Mouse (Mus musculus) adrenal gland, adult (tissue): Measurements from ENCODE around the gene Hnrnpa0.
"Not testable (repeated sequence)": the region's sequence is repeated elsewhere in the genome, so short reads cannot be mapped to it uniquely, and the experiment has no call there.

Experiments used
- DNase-seq, 2 experiments: peaks; one replicate each; pipeline ENCODE4 v3.0.0; 2022 to 2023; ENCODE audit warnings: low spot score in 1 of 2; ENCODE audit not compliant: inconsistent age in 2 of 2

Gene Hnrnpa0

GRCm38 (mm10) chr13:58128396-58128767 is at the start of gene Hnrnpa0:
Gene Hnrnpa0, minus strand, starts transcription at chr13:58128556.
- DNase-seq: peak; percentile 96 to 99

GRCm38 (mm10) chr13:58177511-58178208 is 49.3 kb upstream of the Hnrnpa0 start:
- DNase-seq: peak; percentile 99 to 100

DNA sequence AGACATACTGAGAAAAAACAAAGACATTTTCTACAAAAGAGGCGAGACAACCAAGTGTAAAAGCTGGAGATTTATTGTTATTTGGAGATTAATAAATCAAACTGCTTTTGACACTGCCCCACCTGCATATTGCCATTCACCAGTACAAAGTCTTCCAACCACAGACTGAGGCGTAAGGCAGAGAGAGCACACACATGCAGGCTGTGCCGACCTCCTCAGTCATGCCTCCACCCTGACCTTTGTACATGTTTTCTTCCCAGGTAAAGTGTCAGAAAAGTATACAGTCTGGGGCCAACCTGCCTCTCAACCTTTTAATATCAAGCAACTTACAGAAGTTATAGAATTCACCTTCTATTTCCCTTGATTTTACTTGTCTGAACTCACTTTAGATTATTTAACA is 47.7 kb upstream of the Hnrnpa0 start:
- no peak for DNase-seq

GRCm38 (mm10) chr13:58168119-58168518 is 39.8 kb upstream of the Hnrnpa0 start:
- no peak for DNase-seq

DNA sequence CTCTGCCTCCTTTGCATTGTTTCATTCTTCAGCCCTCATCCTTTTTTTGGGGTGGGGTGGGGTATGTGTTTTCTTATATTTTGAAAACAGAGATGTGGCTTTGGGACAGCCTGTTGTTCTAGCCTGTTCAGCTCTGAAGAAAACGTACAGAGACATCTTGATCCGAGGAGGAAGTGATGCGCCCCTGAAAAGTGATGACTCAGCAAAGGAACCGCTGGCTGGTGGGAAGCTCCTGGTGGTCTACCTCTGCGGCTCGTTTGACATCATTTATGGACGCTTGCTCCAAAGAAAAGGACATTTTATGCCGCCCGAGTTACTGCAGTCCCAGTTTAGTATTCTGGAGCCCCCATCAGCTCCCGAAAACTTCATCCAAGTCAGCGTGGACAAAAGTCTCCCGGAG is 35.0 kb upstream of the Hnrnpa0 start:
- DNase-seq: no peak

- no peak for DNase-seq
Observed at GRCm38 (mm10) chr13:58160761-58161160, 32.4 kb upstream of the Hnrnpa0 start.

GRCm38 (mm10) chr13:58158099-58158912 is 29.9 kb upstream of the Hnrnpa0 start:
- peak; percentile 88 to 96 for DNase-seq

GRCm38 (mm10) chr13:58157447-58158098 is 29.2 kb upstream of the Hnrnpa0 start, which contains the start of gene Idnk:
Gene Idnk, plus strand, starts transcription at chr13:58157649.
- peak; percentile 92 to 96 for DNase-seq

- no peak for DNase-seq
Observed at GRCm38 (mm10) chr13:58157036-58157435, 28.7 kb upstream of the Hnrnpa0 start.

GRCm38 (mm10) chr13:58156031-58156430 is 27.7 kb upstream of the Hnrnpa0 start:
- DNase-seq: no peak

- no peak for DNase-seq
Observed at GRCm38 (mm10) chr13:58150442-58150841, 22.1 kb upstream of the Hnrnpa0 start.

GRCm38 (mm10) chr13:58149629-58150028 is 21.3 kb upstream of the Hnrnpa0 start:
- DNase-seq: no peak

- DNase-seq: no peak
Observed at GRCm38 (mm10) chr13:58149033-58149558, 20.7 kb upstream of the Hnrnpa0 start.

- peak; percentile 32 to 75 for DNase-seq
Observed at GRCm38 (mm10) chr13:58148256-58148831, 20.0 kb upstream of the Hnrnpa0 start.

DNA sequence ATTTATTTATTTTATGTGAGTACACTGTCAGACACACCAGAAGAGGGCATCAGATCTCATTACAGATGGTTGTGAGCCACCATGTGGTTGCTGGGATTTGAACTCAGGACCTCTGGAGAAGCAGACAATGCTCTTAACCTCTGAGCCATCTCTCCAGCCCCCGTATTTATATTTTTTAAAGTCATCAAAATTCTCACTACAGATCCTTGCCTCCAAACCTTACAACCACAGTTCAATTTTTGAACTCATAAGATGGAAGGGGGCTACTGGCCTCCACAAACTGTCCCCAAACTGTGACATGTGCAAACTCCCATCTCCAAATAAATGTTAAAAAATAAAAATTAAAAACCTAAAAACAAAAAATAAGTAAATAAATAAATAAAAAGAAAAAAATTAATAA is 19.4 kb upstream of the Hnrnpa0 start:
- no peak for DNase-seq

GRCm38 (mm10) chr13:58146603-58147002 is 18.2 kb upstream of the Hnrnpa0 start:
- DNase-seq: not testable (repeated sequence)

DNA sequence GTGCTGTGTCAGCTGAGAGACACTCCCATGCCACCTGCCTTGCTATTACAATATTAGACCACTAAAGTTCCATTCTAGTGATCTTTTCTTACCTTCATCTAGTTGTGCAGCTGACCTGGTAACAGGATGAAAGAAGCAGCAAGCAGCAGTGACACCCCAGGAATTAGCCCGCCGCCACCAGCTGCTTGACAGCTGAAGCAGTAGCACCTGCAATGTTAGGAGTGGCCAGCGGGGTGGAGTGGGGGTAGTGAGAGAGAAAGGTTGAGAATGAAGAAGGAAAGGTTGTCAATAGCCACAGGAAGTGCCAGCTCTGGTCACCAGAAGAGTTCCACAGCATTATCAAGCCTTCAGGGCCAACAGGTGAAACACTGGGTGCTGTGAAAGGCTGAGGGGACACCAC is 3.3 kb upstream of the Hnrnpa0 start:
- no peak for DNase-seq

- no peak for DNase-seq
Observed at GRCm38 (mm10) chr13:58129687-58130246, 1.4 kb upstream of the Hnrnpa0 start.

DNA sequence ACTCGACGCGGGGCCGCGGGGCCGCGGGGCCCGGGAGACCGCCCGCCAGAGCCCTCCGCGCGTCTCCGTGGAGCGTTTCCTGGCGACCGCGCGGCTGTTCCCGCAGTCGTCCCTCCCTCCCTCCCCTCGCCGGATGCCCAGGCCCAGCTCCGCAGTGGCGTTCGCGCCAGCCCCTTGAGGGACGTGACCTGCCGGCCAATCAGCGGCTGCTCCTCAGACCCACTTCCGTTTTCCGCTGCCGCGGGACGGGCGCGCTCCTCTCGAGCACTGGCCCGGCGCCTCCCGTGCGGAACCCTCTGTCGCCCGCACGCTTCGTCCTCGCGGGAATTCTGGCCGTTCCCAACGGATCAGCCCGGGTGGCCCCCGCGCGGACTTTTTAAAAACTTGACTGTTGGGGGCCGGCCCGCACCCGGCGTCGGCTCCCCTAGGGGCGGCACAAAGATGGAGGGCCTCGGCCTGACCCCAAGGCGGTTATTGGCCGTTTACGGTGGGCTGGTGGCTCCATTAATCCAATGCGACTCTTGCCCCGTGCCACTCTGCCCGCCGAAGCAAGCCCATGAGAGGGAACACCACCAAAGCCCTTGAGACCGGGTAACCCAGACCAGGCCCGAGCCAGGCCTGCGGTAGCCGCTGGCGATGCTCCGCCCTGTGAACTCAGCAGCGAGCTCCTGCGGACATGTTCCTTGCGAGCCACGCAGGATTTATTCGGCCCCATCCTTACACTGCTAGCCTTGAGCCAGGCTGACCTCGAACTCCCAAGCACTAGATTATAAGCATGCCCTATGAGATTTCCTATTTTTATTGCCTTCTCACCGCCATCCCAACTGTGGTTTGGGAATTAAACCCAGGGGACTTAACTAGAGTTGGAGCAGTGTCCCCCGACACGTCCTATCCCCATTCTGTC is 664 bp upstream of the Hnrnpa0 start:
- DNase-seq: peak; percentile 97 to 98
